Mouse (Mus musculus) bone marrow macrophage, adult 2 months (primary cell): ENCODE measurements around the gene Mdh2.

Source experiments
- CTCF ChIP-seq: IDR thresholded peaks from 2 replicates; pipeline ENCODE4 v1.5.1; 2012; ENCODE audit warnings: low read depth, mild to moderate bottlenecking, low read length, moderate library complexity
- POLR2A ChIP-seq: IDR thresholded peaks from 2 replicates; pipeline ENCODE4 v1.6.1; 2012; ENCODE audit warnings: mild to moderate bottlenecking, low read depth, low read length, borderline replicate concordance

DNA sequence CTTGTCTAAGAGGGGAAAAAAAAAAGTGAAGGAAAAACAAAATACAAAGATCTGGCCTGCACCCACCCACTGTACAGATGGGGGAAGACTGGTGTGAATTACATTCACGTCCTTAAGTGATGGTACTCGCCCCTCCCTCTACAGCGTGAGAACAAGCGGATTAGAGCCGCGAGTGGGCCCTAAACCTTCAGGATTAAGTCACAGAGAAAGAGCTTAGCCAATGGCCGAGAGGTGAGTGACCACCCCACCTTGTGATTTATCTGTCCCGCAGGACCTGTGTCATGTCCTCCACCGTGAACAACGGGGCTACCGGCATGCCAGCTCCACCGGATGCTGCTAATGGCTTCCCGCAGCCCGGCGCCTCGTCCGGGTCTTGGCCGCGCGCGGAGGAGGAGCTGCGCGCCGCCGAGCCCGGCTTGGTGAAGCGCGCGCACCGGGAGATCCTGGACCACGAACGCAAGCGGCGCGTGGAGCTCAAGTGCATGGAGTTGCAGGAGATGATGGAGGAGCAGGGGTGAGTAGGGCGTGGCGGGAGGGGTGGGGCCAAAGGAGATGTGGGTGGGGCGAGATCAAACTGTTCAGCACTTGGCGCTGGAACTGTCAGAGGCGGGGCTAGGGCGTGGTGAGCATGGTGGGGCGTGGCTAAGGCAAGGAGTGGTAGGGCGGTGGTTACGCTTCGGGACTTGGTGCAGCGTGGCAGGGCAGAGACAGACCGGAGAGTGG lies 56.6 kb downstream of the Mdh2 start:
- TF ChIP-seq POLR2A (no peak), CTCF (no peak)
